Mouse (Mus musculus): ENCODE measurements around the gene Gpr141.

Gpr141 gene

DNA sequence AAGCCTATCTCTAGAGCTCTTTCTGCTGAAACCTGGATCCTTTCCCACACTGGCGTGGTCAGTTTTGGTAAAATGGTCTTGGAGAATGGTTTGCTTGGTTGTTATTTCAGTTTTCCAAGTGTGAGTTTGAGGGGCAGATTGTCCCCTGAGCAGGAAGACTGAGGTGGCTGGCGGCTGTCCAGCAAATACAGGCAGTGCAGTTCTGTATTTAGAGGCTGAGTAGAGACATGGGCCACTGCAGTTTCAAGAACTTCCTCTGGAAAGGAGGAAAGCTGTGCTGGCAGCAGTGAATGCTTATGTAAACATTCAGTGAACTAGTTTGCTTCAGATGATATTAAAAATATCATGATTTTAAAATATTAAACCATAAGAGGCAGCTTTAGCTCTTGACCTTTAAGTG, 93.2 kb downstream of the Gpr141 start:
- no peak for DNase-seq (ENCODE audit: low read depth, low spot score)

DNA sequence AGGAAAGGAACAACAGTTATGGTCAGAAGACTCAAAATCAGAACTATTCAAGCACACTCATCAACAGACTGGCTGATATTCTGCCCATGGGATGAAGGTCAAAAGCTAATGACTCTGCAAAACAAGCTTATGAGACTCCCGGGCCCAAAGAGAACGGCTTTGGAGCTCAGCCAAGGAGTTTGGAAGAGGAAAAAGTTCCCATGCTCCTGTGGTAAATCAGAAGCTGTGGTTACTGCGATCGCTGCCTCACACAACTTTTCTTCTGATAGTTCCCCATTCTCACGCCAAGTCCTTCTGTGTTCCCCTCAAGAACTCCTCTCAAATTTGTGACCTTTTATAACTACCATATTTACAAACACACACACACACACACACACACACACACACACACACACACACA, 105.1 kb downstream of the Gpr141 start:
- no peak for DNase-seq (ENCODE audit: low read depth, low spot score)

DNA sequence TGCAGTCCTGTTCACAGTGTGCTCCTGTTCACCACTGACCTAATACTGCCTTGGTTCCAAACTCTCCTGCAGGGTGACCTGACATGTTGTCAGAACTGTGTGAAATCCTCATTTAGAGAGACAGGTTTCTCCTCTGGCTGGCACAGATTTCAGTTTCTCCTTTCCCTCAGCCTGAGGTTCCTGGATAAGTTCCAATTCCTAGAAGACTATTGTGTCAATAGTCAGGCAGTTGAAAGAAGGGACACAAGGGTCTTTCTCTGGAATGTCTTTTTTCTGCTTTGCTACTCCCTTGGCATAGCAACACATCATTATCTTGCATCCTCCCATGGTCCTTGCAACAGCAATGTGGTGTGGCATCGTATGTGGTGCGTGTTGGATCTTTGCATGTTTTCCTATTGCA, 106.9 kb downstream of the Gpr141 start:
- no peak for DNase-seq (ENCODE audit: low read depth, low spot score)

DNA sequence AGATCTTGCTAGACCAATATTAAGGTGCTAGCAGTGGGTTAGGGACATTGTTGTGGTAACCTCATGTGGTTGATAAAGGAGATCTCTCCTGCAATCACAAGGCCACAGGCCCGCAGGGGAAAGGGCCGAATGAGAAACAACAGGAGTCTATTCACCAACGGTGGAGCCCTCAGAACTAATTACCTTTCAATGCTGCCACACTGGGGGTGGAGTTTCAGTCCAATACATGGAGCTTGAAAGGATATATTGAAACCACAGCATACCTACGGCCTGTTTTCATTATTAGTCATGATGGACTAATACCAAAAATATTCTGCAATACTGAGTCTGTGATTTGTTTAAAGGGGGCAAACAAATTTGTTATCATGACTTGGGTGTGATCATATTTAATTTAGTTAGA, 120.3 kb downstream of the Gpr141 start:
- DNase-seq (ENCODE audit: low read depth, low spot score) = no peak

DNA sequence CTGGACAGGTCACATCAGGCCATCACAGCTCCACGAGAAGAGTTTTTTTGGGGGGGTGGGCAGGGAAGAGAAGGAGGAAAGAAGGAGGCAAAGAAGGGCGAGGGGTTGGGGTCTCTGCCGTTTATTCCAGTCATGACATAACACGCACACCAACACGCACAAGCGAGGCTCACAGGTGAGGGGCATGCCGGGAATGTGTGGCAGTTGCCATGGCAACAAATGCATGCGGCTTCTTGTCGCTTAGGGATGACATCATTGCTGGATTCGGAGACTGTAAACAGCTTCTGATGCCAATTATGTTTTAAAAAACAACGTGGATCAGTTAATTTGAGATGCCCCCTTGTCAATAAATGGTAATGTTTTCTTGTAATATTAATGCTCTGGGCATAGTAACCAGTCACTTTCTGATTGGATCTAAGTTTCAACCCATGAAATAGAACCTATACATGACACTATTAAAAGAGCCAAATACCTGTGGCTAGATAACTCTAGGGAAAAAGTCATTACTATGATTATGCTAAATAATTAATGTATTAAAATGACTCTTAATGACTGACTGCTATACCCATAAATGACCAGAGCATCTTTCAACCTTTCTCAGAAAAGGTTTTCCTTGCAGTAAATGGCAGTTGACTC, 122.5 kb downstream of the Gpr141 start:
- DNase-seq (ENCODE audit: low read depth, low spot score) = peak; percentile 33

DNA sequence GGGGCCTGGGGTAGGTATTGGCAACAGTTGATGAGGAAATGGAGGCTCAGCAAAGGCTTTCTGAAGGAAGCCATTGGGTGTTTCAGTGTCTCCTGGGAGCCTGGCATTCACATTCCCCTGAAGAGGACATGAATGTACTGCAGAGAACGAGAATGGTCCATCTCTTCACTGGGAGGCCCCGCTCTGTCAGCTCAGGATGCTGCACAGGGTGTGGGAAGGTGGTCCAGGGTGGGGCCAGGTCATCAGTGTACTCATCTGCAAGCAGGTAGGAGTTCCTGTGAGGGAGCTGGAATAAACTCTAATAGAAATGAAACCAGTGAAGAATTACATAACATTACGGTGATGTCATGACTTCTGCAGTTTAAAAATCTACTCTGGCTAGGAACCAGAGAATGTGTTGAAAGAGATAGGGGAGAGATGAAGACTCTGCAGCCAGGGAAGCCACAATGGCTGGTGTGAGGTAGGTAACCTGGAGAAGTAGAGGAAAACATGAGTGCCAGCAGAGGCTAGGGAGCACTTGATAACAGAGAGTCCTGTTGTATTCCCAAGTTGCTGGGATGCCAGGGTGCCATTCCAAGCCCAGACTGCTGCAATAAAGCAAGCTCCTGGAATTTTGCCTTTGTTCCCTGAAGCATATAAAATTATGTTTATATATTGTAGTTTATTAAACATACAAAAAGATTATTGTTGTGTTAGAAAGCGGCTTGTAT, 123.2 kb downstream of the Gpr141 start:
- DNase-seq (ENCODE audit: low read depth, low spot score) = no peak

Measured in ES-CJ7 (cell line).